Mouse (Mus musculus) NIH3T3 (cell line): Measurements from ENCODE around the gene Tspan1.

Source experiments
- DNase-seq: peaks from one replicate; pipeline ENCODE4 v3.0.0-alpha.2; 2012; ENCODE audit warnings: low read depth

The Tspan1 gene

DNA sequence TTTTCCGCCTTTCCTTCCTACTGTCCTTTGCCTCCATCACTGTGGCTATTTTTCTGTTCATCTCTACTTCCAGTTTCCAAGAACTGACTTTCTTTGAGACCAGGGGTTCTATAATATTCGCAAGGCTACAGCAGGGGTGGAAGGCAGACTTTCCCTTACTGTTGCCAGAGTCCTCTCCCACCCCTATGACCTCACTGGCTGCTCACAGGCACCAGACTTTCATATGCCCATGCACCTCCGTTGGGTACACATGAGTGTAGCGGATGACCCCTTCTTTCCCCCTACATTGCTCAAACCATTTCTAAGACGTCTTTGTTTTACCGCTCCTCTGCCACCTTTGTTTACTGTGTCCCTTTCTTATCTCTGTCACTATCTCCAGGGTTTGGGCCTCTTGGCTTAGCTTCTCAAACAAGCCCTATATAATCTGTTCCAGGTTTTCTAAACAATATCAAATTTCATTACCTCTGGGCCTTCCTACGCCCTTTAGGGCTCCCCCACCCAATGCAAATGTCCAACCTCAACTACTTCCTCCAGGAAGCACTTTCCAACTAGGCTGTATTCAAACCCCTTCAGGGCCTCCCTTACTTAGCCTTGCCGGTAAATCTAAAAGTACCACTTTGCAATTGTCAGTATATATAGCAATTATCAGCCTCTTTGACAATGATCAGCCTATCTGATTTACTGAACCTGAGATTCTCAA is 1.5 kb downstream of the Tspan1 start:
- DNase-seq, result no peak

DNA sequence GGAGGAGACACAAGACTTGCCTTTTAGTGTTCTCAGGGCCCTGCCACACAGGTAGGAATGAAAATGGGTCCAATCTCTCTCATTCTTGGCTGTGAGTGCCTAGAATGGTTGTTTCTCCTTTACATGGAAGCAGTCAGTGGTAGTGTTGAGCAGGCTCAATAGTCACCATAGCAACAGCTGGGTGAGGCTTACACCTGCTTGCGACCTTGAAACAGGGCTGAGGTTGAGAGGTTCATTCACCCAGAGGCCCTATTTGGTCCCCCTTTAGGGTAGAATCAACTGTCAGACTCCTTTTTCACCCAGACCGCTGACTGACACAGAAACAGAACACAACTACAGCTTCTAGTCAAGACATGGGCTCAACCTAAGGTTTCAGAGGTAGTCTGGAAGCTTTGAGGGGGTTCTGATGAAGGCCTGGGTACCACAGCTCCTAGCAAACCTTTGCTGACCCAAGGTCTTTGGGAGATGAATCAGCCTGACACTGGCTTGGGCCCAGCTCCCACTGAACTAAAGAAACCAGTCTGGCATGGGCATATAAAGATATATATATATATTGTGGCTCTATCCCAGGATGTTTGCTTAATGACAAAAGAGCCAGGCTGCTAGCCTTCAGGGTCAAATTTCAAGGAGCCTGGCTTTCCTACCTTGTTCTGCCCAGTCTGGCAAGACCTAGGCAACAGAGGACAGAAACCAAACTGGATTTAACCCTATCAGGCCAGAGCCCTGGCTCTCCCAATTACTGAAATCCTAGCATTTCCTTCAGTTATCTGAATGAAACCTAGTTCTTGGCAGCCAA is 2.4 kb downstream of the Tspan1 start:
- DNase-seq, result no peak

DNA sequence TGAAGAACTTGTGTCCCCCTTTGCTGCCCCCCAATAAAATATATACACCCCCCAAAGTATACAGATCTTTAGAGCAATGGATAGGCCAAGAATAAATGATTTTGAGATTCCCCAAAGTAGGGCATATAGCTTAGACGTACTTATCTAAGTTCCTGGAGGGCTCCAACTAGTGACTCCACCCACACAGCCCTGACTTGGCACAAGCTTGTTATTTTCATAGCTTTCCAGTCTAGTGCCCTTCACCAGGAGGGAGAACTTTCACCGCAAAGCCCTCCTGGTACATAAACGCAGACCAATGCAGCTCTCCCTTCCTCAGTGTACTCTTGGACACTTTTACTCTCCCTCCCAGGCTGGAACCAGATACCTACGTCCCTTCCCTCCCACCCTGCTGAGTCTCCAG is 5.3 kb downstream of the Tspan1 start:
- no peak for DNase-seq

DNA sequence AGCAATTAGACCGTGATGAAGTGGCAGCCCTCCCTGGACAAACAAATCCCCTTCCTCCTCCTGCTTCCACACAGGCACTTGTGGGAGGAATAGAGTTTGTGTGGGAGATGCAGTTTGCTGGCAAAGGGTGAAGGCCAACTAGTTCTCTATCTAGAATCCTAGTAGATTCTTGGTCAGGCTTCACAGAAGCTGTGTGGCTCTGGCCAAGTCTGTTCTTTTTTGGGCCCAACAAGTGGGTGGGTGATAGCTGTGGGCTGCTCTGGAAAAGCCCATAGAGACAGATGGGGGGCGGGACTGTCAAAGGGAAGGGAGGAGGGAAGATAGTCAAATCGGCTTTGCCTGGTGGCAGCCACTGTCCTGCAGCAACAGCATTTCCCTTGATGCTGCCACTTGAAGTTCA is 6.6 kb downstream of the Tspan1 start:
- no peak for DNase-seq

DNA sequence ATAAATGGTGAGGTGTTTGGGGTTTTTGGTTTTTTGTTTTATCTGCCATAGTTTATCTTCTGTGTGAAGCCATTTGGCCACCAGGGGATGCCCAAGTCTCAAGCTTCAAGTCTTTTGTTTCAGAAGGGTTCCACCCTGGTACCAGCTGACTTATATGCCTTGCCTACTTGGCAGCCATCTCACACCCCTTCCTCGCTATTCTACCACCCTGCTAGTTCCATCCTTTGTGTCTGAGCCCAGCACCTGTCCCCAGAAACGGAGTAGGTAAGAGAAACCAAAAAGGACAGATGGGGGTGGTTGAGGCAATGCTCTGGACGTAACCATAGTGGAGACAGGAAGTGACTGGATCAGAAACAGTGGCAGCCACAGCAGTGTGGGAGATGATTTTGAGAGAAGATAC is 7.5 kb downstream of the Tspan1 start:
- peak; percentile 71 for DNase-seq

DNA sequence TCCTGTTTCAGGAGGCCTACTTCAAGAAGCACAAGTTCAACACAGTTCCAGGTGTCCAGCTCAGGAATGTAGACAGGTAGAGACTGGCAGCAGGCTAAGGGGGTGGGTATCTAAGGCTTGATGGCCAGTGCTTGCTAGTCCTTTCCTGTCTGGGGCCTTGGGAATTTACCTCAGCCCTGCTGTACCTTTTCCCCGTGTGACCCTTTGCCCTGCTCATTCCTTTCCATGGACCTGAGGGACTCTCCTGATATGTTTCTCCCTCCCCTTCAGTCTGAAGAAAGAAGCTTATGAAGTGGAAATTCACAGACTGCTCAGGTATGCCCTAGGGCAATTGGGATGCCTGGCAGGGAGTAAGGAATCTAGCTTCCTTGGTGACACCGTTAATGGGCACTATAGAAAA is 9.5 kb downstream of the Tspan1 start:
- no peak for DNase-seq

DNA sequence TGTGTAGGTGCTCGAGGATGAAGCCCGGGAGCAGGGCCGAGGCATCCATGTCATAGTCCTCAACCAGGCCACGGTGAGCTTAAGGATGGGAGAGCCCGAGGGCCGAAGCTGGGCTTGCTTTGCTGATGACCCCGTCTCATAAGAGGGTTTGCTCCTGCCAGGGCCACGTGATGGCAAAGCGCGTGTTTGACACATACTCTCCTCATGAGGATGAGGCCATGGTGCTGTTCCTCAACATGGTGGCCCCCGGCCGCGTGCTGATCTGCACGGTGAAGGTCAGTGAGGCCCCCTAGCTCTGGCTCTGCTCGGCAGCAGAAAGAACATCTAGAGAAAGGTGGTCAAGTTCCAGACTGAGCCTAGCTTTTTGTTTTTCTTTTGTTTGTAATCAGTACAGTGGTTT is 14.7 kb downstream of the Tspan1 start:
- DNase-seq, result no peak

DNA sequence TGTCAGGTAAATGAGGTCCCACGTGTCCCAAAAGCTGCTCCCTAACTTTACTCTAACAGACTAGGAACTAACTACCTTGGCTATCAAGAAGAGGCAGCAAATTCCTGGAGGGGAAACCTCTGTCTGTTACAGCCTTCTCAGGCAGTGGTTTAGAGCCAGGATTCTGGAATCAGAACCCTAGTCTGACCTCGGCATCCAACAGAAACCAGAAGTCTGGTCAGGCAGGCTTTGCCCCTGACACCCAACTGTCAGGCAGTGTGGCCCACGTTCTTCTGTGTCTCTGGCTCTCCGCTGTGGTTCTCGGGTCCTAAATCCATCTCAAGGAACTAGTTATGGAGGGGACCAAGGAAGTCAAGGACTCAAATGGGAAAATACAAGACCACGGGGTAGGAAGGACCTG is 16.2 kb downstream of the Tspan1 start, which contains the start of gene Lurap1:
TSS of gene Lurap1 (minus strand) at position 101 of the 400 bp plus-strand sequence.
- DNase-seq, result no peak

DNA sequence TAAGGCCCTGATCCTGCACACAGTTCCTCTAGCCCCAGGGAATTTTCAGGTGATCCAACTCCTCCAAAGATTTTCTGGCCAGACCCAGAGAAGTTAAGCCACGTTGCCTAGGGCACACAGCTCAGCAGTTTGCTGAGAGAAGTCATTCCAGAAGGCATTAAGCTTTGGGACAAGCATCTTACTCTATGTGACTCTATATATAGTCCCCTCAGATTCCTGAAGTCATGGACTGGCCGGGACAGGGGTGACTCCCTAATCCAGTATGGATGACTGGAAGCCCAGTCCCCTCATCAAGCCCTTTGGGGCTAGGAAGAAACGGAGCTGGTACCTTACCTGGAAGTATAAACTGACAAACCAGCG is 16.6 kb downstream of the Tspan1 start:
- DNase-seq, result no peak

DNA sequence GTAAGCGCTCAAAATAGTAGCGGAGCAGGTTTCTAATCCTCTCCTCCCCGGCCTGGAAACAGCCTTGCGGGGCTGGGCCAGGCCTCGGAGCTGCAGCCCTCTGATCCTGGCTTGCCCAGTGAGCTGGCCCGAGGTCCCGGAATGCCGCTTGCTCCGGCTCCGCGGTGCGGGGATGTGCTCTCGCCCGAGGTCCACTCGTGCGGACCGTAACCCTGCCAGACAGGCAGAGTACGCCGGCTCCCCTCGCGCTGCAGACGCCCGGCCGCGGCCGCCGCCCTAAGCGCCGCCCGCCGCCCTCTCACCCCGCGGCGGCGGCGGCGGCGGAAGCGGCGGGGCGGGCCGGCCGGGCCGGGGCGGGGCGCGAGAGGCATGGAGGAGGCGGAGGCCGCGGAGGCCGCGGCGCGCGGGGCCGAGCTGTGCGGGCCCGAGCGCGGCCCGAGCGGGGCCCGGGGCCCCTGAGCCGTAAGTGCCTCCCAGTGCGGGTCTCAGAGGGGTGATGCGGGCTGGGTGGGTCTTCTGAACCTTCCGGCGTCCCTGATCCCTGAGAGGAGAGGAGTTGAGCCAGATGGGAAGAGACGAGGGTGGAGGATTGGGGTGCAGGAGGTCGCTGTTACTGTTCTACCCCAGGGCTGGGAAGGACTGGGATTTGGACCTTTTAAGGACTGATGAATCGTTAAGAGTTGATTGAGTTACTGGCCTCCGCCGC is 17.1 kb downstream of the Tspan1 start:
- DNase-seq, result peak; percentile 89

DNA sequence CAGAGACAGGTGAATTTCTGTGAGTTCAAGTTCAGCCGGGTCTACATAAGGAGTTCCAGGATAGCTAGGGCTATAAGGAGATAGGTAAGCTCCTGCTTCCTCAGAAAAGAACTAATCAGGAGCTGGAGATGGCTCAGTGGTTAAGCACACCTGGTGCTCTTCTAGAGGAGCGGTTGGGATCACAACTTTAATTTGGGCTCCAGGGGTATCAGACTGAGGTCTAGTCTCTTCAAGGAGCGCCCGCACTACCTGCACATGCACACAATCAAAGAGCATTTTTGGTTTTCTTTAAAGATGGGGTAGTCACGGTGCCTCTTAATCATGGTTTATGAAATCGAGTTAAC is 17.6 kb downstream of the Tspan1 start:
- no peak for DNase-seq

DNA sequence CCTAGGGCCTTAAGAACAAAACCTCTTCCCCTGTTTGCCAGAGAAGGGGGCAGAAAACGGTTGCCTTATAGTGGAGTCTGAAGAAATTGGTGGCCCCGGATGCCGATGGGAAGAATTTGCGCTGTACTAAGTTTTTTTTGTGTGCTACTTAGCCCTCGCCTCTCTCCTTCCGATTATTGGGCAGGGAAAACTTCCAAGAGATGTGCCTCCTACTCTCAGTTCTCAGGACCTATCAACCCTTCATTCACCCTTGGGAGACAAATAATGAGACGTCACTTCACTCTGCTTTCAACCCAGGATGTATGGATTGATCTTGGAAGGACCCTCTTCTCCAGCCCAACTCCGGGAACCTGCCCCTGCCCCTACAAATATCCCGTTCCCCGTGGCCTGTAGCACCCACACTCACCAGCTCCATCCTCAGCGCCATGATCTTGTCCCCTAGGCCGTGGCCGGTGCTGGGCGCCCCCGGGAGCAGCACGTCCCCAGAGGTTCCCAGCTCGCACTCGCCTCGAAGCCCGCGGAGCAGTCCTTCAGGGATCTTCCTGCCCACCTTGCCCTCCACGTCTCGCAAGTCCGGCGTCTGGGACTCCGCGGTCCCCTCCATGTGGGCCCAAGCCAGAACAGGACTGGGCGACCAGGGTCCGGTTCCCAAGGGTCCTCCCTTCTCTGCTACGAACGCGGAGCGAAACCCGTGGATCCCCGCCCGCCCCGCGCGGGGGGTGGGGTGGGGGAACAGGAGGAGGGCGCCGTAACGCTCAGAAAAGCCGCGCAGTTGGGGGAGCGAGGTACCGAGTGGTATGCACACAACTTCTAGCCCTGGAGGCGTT is 23.3 kb downstream of the Tspan1 start:
- DNase-seq, result peak; percentile 74

DNA sequence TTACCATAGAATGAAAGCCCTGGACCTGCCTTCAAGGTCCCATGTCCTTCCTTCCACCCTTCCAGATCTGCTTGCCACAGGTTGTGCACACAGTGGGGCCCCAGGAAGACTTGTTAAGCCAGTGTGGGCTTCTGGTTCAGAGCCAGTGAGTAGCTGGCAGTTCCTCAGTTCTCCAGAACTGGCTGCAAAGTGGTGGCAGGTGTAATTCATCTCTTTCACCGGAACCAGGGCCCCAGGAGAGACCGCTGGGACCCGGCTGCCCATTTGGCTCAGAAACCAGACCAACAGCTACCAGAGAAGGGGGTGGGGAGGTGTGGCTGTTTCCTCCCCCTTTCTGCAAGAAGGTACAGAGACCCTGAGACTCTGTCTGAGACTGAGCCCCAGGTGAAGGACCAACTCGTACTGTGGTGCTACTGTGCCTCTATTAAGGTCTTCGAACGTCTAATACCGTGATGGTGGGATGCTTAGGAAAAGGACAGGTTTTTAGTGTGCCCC is 24.0 kb downstream of the Tspan1 start:
- no peak for DNase-seq

DNA sequence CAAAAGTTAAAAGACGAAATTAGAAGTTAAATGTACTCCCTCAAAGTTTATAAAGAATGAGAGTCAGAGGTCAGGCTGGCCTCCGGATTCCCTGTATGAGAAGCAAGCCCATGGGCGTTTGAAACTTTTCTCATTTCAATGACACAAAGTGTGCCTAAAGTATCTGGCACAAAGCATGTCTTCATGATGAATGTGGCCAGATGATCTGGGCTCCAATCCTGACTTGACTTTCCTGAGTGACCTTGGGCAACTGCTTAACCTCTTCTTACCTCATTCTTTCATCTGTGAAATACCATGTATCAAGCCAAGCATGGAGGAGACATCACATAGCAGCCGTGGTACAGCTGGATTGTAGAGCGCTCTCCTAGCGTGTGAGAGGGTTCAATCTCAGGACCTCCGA is 25.1 kb downstream of the Tspan1 start:
- DNase-seq, result no peak

DNA sequence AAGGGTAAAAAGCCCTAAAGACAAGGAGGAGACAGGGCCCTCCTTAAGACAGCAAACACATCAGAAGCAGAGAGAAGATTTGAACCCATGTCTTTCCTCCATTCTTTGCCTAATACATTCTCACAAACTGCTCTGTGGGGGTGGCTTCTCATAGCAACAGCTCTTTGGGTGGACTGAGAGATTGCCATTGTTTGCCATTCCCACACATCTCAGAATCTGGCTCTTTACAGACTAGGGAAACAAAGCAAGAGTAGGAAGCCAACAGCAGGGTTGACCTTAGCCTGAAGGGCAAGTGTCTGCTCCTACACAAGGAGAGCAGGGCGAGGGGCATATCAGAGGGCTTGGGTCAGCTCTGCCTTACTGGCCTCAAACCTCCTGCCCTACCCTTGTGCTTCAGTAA is 25.7 kb downstream of the Tspan1 start:
- no peak for DNase-seq

DNA sequence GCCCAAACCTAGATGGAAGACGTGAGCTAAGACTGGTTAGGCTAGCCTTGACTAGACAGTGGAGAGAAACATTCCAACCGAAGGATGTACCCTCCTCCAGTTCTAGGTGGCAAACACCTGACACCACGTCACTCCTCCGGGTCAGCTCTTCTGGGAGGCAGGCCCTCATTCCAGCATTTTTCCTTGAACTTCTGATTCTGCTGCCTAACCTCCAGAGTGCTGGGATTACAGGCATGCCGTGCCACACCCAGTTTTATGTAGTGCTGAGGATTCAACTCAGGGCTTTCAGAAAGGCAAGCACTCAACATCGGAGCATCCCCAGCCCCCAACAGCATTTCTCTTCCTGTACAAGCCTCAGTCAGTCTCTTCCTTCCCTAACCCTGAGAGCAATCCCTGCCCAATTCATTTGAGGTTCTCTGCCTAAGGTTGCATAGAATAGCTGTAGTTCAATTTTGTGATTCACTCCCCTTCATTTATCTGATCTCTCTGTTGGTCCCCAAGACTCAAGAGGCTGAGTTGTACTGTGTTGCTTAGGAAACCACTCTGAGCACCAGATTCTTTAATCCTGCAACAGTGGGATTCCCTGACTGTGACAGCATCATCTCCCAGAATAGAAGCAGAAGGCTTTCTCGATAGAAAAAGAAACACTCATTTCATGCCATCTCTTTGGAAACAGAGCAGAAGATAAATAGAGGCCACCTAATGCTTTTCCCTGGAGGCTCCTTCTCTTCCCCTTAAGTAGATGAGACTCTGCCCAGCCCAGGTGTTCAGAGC is 26.4 kb downstream of the Tspan1 start:
- no peak for DNase-seq

DNA sequence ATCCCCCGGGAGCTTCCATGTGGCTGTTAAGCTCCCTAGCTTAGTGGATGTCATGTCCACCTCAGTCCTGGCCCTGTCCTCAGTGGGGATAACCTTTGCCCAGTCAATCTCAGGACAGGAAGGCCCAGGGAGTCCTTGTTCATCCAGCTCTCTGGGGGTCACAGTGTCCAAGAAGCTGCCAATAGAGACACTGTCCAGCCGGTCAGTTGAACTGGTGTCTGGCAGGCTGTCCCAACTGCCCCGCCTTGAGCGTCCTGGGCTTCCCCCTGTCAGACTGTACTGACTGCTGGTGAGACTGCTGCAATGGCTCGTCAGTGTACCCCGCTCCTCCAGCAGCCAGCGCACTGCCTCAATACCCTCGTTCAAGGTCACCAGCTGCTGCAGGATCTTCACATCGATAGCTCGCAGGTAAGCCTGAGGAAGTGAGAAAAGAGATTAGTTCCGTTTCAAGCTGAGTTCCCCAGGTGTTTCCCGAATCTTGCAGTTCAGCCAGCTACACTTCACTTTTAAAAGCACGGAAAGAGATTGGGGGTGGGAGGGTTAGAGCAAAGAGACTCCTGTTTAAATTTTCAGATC is 29.9 kb downstream of the Tspan1 start:
- DNase-seq, result no peak

DNA sequence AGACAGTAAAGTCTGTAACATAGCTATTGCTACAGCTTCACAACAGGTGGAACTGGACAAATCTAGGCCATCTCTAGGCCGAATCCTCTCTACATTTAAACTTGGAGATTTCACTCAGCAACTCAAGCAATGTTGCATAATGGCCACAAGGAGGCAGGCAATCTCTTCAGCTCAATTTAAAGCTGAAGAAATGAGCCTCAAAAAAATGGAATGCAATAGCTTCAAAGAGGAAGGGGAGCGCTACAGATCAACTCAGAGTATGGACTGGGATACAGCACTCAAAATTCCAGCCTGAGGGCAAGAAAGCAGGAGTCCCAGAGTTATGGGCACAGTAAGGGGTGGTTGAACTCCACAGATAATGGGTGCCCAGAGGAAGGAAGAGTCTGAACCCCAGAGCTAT is 32.4 kb downstream of the Tspan1 start:
- peak; percentile 80 for DNase-seq

DNA sequence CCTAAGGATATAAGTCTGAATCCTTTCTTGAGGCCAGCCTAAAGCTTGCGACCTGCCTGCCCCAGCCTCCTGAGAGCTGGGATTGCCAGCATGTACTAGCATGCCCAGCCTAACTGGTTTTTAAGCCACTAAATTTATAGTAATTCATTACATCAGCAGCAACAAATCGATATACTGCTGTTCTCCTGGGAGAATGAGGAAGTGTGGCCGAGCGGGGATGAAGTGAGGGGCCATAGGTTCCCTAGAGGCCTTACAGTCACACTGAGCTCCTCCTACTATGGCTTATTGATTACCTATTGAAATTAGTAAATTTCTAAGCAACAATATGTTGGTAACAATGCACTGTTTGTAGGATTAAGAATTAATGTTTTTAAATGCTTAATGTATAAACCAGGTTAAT is 34.3 kb downstream of the Tspan1 start:
- DNase-seq, result no peak

DNA sequence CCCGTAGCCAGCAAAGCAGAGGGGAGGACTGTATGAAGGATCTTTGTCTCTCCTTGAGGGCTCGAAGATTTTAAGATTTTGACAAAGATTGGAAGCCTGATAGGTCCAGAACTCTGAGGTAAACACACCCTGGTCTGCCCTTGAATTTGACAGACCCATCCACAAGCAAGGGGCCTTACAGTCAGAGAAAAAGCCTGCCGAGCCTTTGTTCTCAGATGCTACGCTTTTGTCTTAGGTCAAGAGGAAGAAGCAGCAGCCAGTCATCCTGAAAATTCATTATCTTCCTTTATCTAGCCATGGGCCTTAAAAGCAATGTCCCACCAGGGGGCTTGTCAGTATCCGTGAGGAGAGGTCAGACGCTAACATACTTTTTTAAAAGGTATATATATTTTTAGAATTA is 39.4 kb downstream of the Tspan1 start:
- DNase-seq, result no peak

DNA sequence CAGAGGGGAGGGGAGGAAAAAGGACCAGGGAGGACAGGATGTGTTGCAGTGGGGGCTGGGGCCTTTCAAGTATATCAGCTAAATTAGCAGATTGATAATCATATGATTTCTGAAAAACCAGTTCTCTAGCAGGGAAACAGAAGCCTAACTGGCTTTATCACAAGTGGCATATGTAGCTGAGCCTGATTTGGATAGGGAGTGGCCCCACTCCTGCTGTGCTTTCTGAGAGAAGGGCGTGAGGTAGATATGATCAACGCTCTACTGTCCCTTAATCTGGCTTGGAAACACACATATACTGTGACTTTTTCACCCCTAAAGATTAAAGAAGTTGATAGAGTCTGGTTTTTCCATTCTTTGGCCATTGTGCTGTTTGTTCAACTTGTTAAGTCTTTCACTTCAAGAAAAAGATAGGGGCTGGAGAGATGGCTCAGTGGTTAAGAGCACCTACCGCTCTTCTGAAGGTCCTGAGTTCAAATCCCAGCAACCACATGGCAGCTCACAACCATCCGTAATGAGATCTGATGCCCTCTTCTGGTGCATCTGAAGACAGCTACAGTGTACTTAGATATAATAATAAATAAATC is 41.5 kb downstream of the Tspan1 start:
- DNase-seq, result no peak
